Mouse (Mus musculus): Measurements from ENCODE around the gene Mylpf. TPM values are rescaled to one million over a fixed set of nuclear protein-coding genes. Genes with fewer than 3 reads are reported as not detected.

Gene Mylpf
- polyA plus RNA-seq, 1 experiment from 2014 or later, result 31.6 TPM

DNA sequence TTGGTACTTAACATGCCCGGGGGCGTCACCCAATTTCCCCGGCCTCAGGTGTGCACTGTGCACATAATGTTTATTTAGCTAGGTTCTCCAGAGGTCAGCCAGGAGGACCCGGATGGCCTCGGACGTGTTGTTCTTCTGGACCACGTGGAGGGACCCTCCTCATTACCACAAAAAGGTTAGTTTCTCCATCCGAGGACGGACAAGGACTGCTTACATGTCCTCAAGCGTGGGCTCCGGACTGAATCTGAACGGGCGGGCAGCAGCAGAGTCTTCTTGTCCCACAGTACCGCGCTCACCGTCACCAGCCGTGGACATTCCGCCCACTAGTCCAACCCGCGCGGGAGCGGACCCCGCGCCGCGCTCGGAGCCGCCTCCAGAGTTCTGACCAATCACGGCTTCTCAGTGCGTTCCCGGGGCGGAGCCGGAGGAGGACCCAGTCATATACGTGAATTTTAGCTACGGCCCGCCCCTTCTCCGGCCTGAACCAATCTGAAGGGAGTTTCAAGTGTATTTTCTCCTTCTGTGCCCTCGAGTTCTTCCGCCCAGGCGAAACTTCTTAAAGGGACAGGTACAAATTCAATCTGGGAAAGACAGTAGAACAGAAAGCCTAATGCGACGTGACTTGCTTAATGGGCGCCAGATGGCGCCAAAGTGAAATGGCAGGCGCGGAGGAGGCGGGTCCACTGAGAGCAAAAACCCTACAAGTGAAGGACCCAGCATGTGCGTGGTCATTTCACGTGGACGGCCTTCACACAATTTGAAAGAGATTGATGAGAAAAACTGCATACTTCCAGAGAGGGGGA lies 51.8 kb downstream of the Mylpf start, which contains the start of gene Dctpp1:
Dctpp1 (minus strand) TSS at position 401 of the 803 bp plus-strand sequence.
- H3K4me1 ChIP-seq (ENCODE audit: control insufficient read depth, insufficient read depth, low read length), result peaks cover 4% of the 10 kb centered on the region; the same call in 1 of the 2 replicates
- peak; percentile 99 for ATAC-seq (replicated peaks; ENCODE audit: extremely low read depth, insufficient read depth, low FRiP score)
- H3K27me3 ChIP-seq (ENCODE audit: control insufficient read depth, insufficient read depth, low read length), result no peaks in the 10 kb centered on the region
- no peaks in the 10 kb centered on the region for H3K36me3 ChIP-seq (ENCODE audit: control insufficient read depth, insufficient read depth)
- peaks cover 3% of the 10 kb centered on the region; the same call in 1 of the 2 replicates for H3K9me3 ChIP-seq (replicated peaks; ENCODE audit: control insufficient read depth, low read length)
- peak within 1 kb of the TSS; percentile 87 for H3K4me2 ChIP-seq (ENCODE audit: low read depth, low read length)
- H3K4me3 ChIP-seq (ENCODE audit: low read length), result peak within 1 kb of the TSS; percentile 80
- H3K9ac ChIP-seq (ENCODE audit: low read length), result peak within 1 kb of the TSS; percentile 84
- under 1% methylated on average over 50 of the region's 50 CpGs for WGBS
- H3K27ac ChIP-seq (ENCODE audit: low read length), result 0 out of 2 replicates have a peak within 1 kb of the TSS, but pooled peaks have one; percentile 41

DNA sequence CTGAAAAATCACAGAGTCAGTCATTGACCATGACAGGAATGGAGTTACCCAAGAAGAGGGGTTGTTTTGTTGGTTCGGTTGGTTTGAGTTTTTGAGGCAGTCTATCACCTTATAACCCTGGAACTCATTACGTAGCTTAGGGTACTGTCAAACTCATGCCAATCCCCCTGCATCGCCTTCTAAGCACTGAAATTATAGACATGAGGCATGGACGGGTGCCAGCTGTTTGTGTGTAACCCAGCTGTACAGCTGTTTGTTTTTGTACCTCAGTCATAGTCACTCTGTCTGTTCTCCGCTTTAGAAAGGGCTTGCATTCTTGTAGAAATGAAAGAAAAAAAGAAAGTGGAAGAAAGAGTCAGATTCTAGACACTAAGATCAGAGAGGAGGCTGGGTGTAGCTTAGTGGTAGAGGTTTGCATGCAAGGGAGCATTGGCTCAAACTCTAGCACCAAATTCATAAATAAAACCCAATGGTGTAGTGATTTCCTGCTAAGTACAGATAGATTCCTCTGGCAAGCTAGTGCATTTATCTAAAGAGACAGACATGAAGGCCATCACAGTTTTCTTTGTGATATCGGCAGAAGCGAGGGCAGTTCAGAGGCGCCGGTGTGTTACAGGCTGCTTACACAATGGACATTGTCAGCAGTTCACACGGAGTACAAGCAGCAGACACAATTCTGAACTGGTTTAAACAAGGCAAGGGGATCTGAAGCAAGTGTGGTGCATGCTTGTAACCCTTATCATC lies 53.7 kb downstream of the Mylpf start:
- Histone ChIP-seq H3K9me3 (replicated peaks; ENCODE audit: control insufficient read depth, low read length) (peaks cover 3% of the 10 kb centered on the region; the same call in 1 of the 2 replicates), H3K36me3 (ENCODE audit: control insufficient read depth, insufficient read depth) (no peaks in the 10 kb centered on the region), H3K27ac (ENCODE audit: low read length) (no peak overlapping the region), H3K9ac (ENCODE audit: low read length) (no peak overlapping the region), H3K27me3 (ENCODE audit: control insufficient read depth, insufficient read depth, low read length) (no peaks in the 10 kb centered on the region), H3K4me2 (ENCODE audit: low read depth, low read length) (no peak overlapping the region), H3K4me1 (ENCODE audit: control insufficient read depth, insufficient read depth, low read length) (peaks cover 4% of the 10 kb centered on the region; the same call in 1 of the 2 replicates), H3K4me3 (ENCODE audit: low read length) (no peak overlapping the region)
- no peak for ATAC-seq (replicated peaks; ENCODE audit: extremely low read depth, insufficient read depth, low FRiP score)
- WGBS, result 72% methylated on average over 10 of the region's 10 CpGs

DNA sequence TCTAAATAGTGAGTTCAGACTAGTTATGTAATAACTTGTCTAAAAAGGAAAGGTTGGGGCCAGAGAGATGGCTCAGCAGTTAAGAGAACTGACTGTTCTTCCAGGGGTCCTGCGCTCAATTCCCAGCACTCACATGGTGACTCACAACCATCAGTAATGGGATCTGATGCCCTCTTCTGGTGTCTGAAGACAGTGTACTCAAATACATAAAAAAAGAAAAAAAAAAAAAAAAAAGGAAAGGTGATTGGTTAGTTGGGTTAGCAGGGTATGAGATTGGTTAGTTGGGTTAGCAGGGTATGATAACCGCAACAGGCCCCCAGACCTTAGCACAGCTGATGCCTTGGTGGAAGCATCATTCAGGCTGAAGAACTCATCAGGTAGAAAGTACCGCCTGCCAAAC lies 54.8 kb downstream of the Mylpf start:
- Histone ChIP-seq H3K4me3 (ENCODE audit: low read length) (no peak overlapping the region), H3K4me1 (ENCODE audit: control insufficient read depth, insufficient read depth, low read length) (peaks cover 4% of the 10 kb centered on the region; the same call in 1 of the 2 replicates), H3K9ac (ENCODE audit: low read length) (no peak overlapping the region), H3K36me3 (ENCODE audit: control insufficient read depth, insufficient read depth) (no peaks in the 10 kb centered on the region), H3K27me3 (ENCODE audit: control insufficient read depth, insufficient read depth, low read length) (no peaks in the 10 kb centered on the region), H3K9me3 (replicated peaks; ENCODE audit: control insufficient read depth, low read length) (peaks cover 7% of the 10 kb centered on the region), H3K4me2 (ENCODE audit: low read depth, low read length) (no peak overlapping the region), H3K27ac (ENCODE audit: low read length) (no peak overlapping the region)
- 90% methylated on average over 3 of the region's 3 CpGs for WGBS
- no peak for ATAC-seq (replicated peaks; ENCODE audit: extremely low read depth, insufficient read depth, low FRiP score)

Other genes starting within 250 kb of the Mylpf start
- gene Cdipt, start 233.0 kb upstream of the Mylpf start, polyA plus RNA-seq (2015; fragmentation: Nextera tagmentation; extraction: Ambion mirVana), result 85.1 and 89.4 TPM in 2 replicates
- 1.2 and 1.6 TPM in 2 replicates for gene Cdiptos, start 232.8 kb upstream of the Mylpf start, polyA plus RNA-seq (2015; fragmentation: Nextera tagmentation; extraction: Ambion mirVana)
- gene Mvp, start 194.3 kb upstream of the Mylpf start, polyA plus RNA-seq (2015; fragmentation: Nextera tagmentation; extraction: Ambion mirVana), result 15.9 and 20.6 TPM in 2 replicates
- gene Pagr1b, start 192.4 kb upstream of the Mylpf start, polyA plus RNA-seq (2015; fragmentation: Nextera tagmentation; extraction: Ambion mirVana), result 0.75 TPM in 1 of 2 replicates, not detected in the other
- 61.0 and 78.5 TPM in 2 replicates for gene Pagr1a, start 191.5 kb upstream of the Mylpf start, polyA plus RNA-seq (2015; fragmentation: Nextera tagmentation; extraction: Ambion mirVana)
- gene Gm42742, start 187.8 kb upstream of the Mylpf start, polyA plus RNA-seq (2015; fragmentation: Nextera tagmentation; extraction: Ambion mirVana), result 15.4 and 38.5 TPM in 2 replicates
- gene Prrt2, start 187.7 kb upstream of the Mylpf start, polyA plus RNA-seq (2015; fragmentation: Nextera tagmentation; extraction: Ambion mirVana), result 1.6 and 2.4 TPM in 2 replicates
- gene Maz, start 181.9 kb upstream of the Mylpf start, polyA plus RNA-seq (2015; fragmentation: Nextera tagmentation; extraction: Ambion mirVana), result 31.5 and 34.1 TPM in 2 replicates
- gene Kif22, start 166.4 kb upstream of the Mylpf start, polyA plus RNA-seq (2015; fragmentation: Nextera tagmentation; extraction: Ambion mirVana), result 80.4 and 81.6 TPM in 2 replicates
- gene Zg16, start 121.6 kb upstream of the Mylpf start, polyA plus RNA-seq (2015; fragmentation: Nextera tagmentation; extraction: Ambion mirVana), result 18.3 TPM in 1 of 2 replicates, not detected in the other
- 4.9 and 8.4 TPM in 2 replicates for gene AI467606, start 117.5 kb upstream of the Mylpf start, polyA plus RNA-seq (2015; fragmentation: Nextera tagmentation; extraction: Ambion mirVana)
- 2.1 and 2.6 TPM in 2 replicates for gene Qprt, start 86.7 kb upstream of the Mylpf start, polyA plus RNA-seq (2015; fragmentation: Nextera tagmentation; extraction: Ambion mirVana)
- gene Spn, start 71.1 kb upstream of the Mylpf start, polyA plus RNA-seq (2015; fragmentation: Nextera tagmentation; extraction: Ambion mirVana), result 1.2 and 2.6 TPM in 2 replicates
- 42.2 and 44.4 TPM in 2 replicates for gene Cd2bp2, start 12.8 kb upstream of the Mylpf start, polyA plus RNA-seq (2015; fragmentation: Nextera tagmentation; extraction: Ambion mirVana)
- 15.2 and 22.3 TPM in 2 replicates for gene Tbc1d10b, start 422 bp upstream of the Mylpf start, polyA plus RNA-seq (2015; fragmentation: Nextera tagmentation; extraction: Ambion mirVana)
- 21.0 and 21.9 TPM in 2 replicates for gene Zfp553, start 24.2 kb downstream of the Mylpf start, polyA plus RNA-seq (2015; fragmentation: Nextera tagmentation; extraction: Ambion mirVana)
- gene Sept1, start 24.2 kb downstream of the Mylpf start, polyA plus RNA-seq (2015; fragmentation: Nextera tagmentation; extraction: Ambion mirVana), result 35.1 and 57.5 TPM in 2 replicates
- gene Zfp771, start 35.4 kb downstream of the Mylpf start, polyA plus RNA-seq (2015; fragmentation: Nextera tagmentation; extraction: Ambion mirVana), result 38.0 and 39.6 TPM in 2 replicates
- 129 and 142 TPM in 2 replicates for gene Dctpp1, start 51.8 kb downstream of the Mylpf start, polyA plus RNA-seq (2015; fragmentation: Nextera tagmentation; extraction: Ambion mirVana)
- gene Sephs2, start 65.2 kb downstream of the Mylpf start, polyA plus RNA-seq (2015; fragmentation: Nextera tagmentation; extraction: Ambion mirVana), result 48.7 and 52.8 TPM in 2 replicates
- gene Itgal, start 87.4 kb downstream of the Mylpf start, polyA plus RNA-seq (2015; fragmentation: Nextera tagmentation; extraction: Ambion mirVana), result 3.3 and 8.1 TPM in 2 replicates
- gene Zfp768, start 136.7 kb downstream of the Mylpf start, polyA plus RNA-seq (2015; fragmentation: Nextera tagmentation; extraction: Ambion mirVana), result 17.1 and 20.0 TPM in 2 replicates
- gene Zfp747, start 167.2 kb downstream of the Mylpf start, polyA plus RNA-seq (2015; fragmentation: Nextera tagmentation; extraction: Ambion mirVana), result 5.3 and 5.5 TPM in 2 replicates
- gene 9130019O22Rik, start 178.3 kb downstream of the Mylpf start, polyA plus RNA-seq (2015; fragmentation: Nextera tagmentation; extraction: Ambion mirVana), result 4.5 and 4.9 TPM in 2 replicates
- gene E430018J23Rik, start 184.7 kb downstream of the Mylpf start, polyA plus RNA-seq (2015; fragmentation: Nextera tagmentation; extraction: Ambion mirVana), result 4.7 and 5.6 TPM in 2 replicates
- gene Zfp764, start 197.9 kb downstream of the Mylpf start, polyA plus RNA-seq (2015; fragmentation: Nextera tagmentation; extraction: Ambion mirVana), result 6.5 and 6.6 TPM in 2 replicates
- gene Zfp688, start 213.2 kb downstream of the Mylpf start, polyA plus RNA-seq (2015; fragmentation: Nextera tagmentation; extraction: Ambion mirVana), result 14.1 and 14.8 TPM in 2 replicates
- gene Zfp689, start 240.3 kb downstream of the Mylpf start, polyA plus RNA-seq (2015; fragmentation: Nextera tagmentation; extraction: Ambion mirVana), result 3.6 and 4.3 TPM in 2 replicates

All from heart, embryonic 16.5 days (tissue).